Mouse (Mus musculus) testis, adult 2 months (tissue): ENCODE measurements around the gene Fcho1. TPM values are rescaled to one million over a fixed set of nuclear protein-coding genes. Genes with fewer than 3 reads are reported as not detected.
A peak's percentile ranks its signal among the peaks of the same experiment; 100 is the strongest.

Source experiments
- H3K27ac ChIP-seq: fragments of 200-500 bp; 2 replicates; pipeline ENCODE4 v1.5.1; 2012; ENCODE audit warnings: low read depth, low read length; ENCODE audit not compliant: control insufficient read depth, insufficient read depth
- H3K27me3 ChIP-seq: fragments of 200-500 bp; 2 replicates; pipeline ENCODE4 v1.6.1; 2012; ENCODE audit warnings: mild to moderate bottlenecking, low read length, moderate library complexity; ENCODE audit not compliant: control insufficient read depth, insufficient read depth
- H3K36me3 ChIP-seq: fragments of 200-500 bp; 2 replicates; pipeline ENCODE4 v1.6.1; 2012; ENCODE audit warnings: mild to moderate bottlenecking, low read length; ENCODE audit not compliant: control insufficient read depth, insufficient read depth
- H3K4me1 ChIP-seq: fragments of 200-500 bp; 2 replicates; pipeline ENCODE4 v1.6.1; 2012; ENCODE audit warnings: low read length; ENCODE audit not compliant: control insufficient read depth, insufficient read depth
- H3K4me3 ChIP-seq: fragments of 200-500 bp; 2 replicates; pipeline ENCODE4 v1.5.1; 2012; ENCODE audit warnings: low read depth, mild to moderate bottlenecking, low read length, moderate library complexity, mixed read lengths; ENCODE audit not compliant: control insufficient read depth
- CTCF ChIP-seq: fragments of 200-500 bp; IDR thresholded peaks from 2 replicates; pipeline ENCODE4 v1.5.1; 2012; ENCODE audit warnings: low read depth, mild to moderate bottlenecking, inconsistent platforms, low read length, moderate library complexity; ENCODE audit not compliant: control insufficient read depth, insufficient read depth, insufficient replicate concordance
- POLR2A ChIP-seq: fragments of 200-500 bp; IDR thresholded peaks from 2 replicates; pipeline ENCODE4 v1.6.1; 2012; ENCODE audit warnings: low read depth, mild to moderate bottlenecking, inconsistent platforms, low read length, moderate library complexity; ENCODE audit not compliant: control insufficient read depth
- polyA plus RNA-seq: library from polyadenylated mRNA; depleted of rRNA; stranded (reverse); fragments of >200 nt; gene quantifications from 2 replicates; pipeline ENCODE4 v1.2.3, GENCODE M21; 2012

Gene Fcho1
- polyA plus RNA-seq, 1 experiment = 2.2 TPM

DNA sequence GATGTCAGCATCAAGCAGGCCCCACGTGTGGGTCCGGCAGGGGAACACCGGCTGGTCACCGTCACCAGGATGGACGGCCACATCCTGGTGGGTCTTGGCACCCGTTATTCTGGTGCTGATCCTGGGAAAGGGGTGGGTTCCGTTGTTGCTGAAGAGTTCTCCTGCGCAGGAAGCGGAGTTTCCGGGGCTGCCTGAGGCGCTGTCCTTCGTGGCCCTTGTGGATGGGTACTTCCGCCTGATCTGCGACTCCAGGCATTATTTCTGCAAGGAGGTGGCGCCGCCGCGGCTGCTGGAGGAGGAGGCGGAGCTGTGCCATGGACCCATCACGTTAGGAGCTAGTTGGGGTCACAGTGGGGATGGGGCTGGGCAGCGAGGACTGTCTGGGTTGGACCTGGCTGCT lies 45.0 kb downstream of the Fcho1 start:
- no peaks in the 10 kb centered on the region; the same call in 1 of the 2 replicates for H3K27me3 ChIP-seq
- TF ChIP-seq POLR2A = no peak
- TF ChIP-seq CTCF = no peak
- no peak overlapping the region for H3K4me3 ChIP-seq

GRCm38 (mm10) chr8:71679550-71680168 lies 45.9 kb downstream of the Fcho1 start:
- Histone ChIP-seq H3K36me3 (no peaks in the 10 kb centered on the region), H3K27me3 (no peaks in the 10 kb centered on the region; the same call in 1 of the 2 replicates), H3K27ac (no peak overlapping the region), H3K4me3 (no peak overlapping the region), H3K4me1 (peaks cover 21% of the 10 kb centered on the region)
- no peak for TF ChIP-seq CTCF
- TF ChIP-seq POLR2A = no peak

More for the DNA sequence above, 45.0 kb downstream of the Fcho1 start:
- no peaks in the 10 kb centered on the region for H3K36me3 ChIP-seq
- no peak overlapping the region for H3K27ac ChIP-seq
- H3K4me1 ChIP-seq = peaks cover 21% of the 10 kb centered on the region

DNA sequence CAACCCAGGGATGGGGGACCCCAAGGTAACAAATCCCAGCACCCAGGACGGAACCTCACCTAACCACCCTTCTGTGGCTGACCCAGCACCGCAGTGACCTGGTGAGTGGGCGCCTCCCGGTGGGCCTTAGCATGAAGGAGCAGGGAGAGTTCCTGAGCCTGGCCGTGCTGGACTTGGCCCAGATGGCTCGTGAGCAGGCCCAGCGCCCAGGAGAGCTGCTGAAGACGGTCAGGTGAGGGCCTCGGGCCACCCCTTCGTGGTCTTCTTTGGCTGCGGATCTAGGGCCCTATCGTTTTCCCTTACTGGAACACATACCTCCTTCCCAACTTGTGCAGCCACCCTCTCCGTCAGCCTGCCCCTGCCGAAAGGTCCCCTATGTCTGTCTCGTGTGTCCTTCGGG lies 46.4 kb downstream of the Fcho1 start:
- peaks cover 21% of the 10 kb centered on the region for H3K4me1 ChIP-seq
- no peaks in the 10 kb centered on the region for H3K36me3 ChIP-seq
- TF ChIP-seq CTCF (no peak), POLR2A (no peak)
- no peaks in the 10 kb centered on the region; the same call in 1 of the 2 replicates for H3K27me3 ChIP-seq
- H3K27ac ChIP-seq = no peak overlapping the region
- H3K4me3 ChIP-seq = no peak overlapping the region

- H3K4me3 ChIP-seq = no peak overlapping the region
- no peaks in the 10 kb centered on the region; the same call in 1 of the 2 replicates for H3K27me3 ChIP-seq
These were observed 47.3 kb downstream of the Fcho1 start for GRCm38 (mm10) chr8:71678216-71678615.

GRCm38 (mm10) chr8:71677555-71677954 lies 48.0 kb downstream of the Fcho1 start:
- no peak overlapping the region for H3K27ac ChIP-seq
- no peak overlapping the region for H3K4me3 ChIP-seq
- no peaks in the 10 kb centered on the region; the same call in 1 of the 2 replicates for H3K27me3 ChIP-seq
- TF ChIP-seq CTCF = no peak
- H3K36me3 ChIP-seq = no peaks in the 10 kb centered on the region
- H3K4me1 ChIP-seq = peaks cover 21% of the 10 kb centered on the region

More at GRCm38 (mm10) chr8:71678216-71678615, 47.3 kb downstream of the Fcho1 start:
- Histone ChIP-seq H3K27ac (no peak overlapping the region), H3K36me3 (no peaks in the 10 kb centered on the region), H3K4me1 (peaks cover 21% of the 10 kb centered on the region)
- TF ChIP-seq CTCF = no peak
- no peak for TF ChIP-seq POLR2A

- Histone ChIP-seq H3K36me3 (no peaks in the 10 kb centered on the region), H3K27me3 (no peaks in the 10 kb centered on the region; the same call in 1 of the 2 replicates), H3K4me3 (no peak overlapping the region), H3K4me1 (peaks cover 16% of the 10 kb centered on the region), H3K27ac (no peak overlapping the region)
- TF ChIP-seq CTCF (no peak), POLR2A (no peak)
These were observed 48.7 kb downstream of the Fcho1 start for GRCm38 (mm10) chr8:71676803-71677202.

- TF ChIP-seq POLR2A (no peak), CTCF (no peak)
- peak within 1 kb of the TSS; percentile 60 for H3K4me3 ChIP-seq
- no peaks in the 10 kb centered on the region; the same call in 1 of the 2 replicates for H3K27me3 ChIP-seq
- H3K4me1 ChIP-seq = peaks cover 17% of the 10 kb centered on the region
- no peaks in the 10 kb centered on the region for H3K36me3 ChIP-seq
- H3K27ac ChIP-seq = no peak within 1 kb of the TSS
These were observed 49.3 kb downstream of the Fcho1 start, which contains the start of gene Jak3 for GRCm38 (mm10) chr8:71676020-71676741. Jak3 (plus strand) TSS chr8:71676296.
